Mouse (Mus musculus) gastrocnemius, postnatal 25 days (tissue): ENCODE data around the gene Oprd1. TPM values are rescaled to one million over a fixed set of nuclear protein-coding genes. Genes with fewer than 3 reads are reported as not detected.

Experiments used
- total RNA-seq, 2 experiments: library from RNA; stranded (reverse); gene quantifications; 1 replicate in 1 of 2; 2 replicates in 1 of 2; pipeline ENCODE4 v1.2.3; 2021

Oprd1 gene
- total RNA-seq, 2 experiments from 2014 or later = not detected

Other genes with a start within 250 kb of the Oprd1 start
- 1 to 10 TPM; 2.7 to 3.0 TPM for gene Tmem200b, start 222.7 kb downstream of the Oprd1 start, total RNA-seq
- gene Gm10300, start 69.8 kb downstream of the Oprd1 start, total RNA-seq = not detected
- gene Epb41, start 69.2 kb downstream of the Oprd1 start, total RNA-seq = 10 to 100 TPM; 80.4 to 86.0 TPM
- 10 to 100 TPM; 22.6 to 24.2 TPM for gene Ythdf2, start 67.8 kb upstream of the Oprd1 start, total RNA-seq
- 1 to 10 TPM; 7.4 to 8.0 TPM for gene Gmeb1, start 117.1 kb upstream of the Oprd1 start, total RNA-seq
- 10 to 100 TPM; 31.6 to 32.1 TPM for gene Taf12, start 129.9 kb upstream of the Oprd1 start, total RNA-seq
- gene Rab42, start 158.9 kb upstream of the Oprd1 start, total RNA-seq = under 1 TPM in 1 of 2 experiments, not detected in 1; 0.48 TPM
- 10 to 100 TPM in 1 of 2 experiments, 1 to 10 TPM in 1; 9.9 to 10.4 TPM for gene Trnau1ap, start 185.1 kb upstream of the Oprd1 start, total RNA-seq
- 1 to 10 TPM; 6.5 to 6.6 TPM for gene Rcc1, start 209.1 kb upstream of the Oprd1 start, total RNA-seq